Mouse (Mus musculus) gonadal fat pad, adult 2 months (tissue): ENCODE measurements around the gene Krt20. TPM values are rescaled to one million over a fixed set of nuclear protein-coding genes. Genes with fewer than 3 reads are reported as not detected.
A peak's percentile ranks its signal among the peaks of the same experiment; 100 is the strongest.

Experiments used
- DNase-seq: peaks from one replicate; pipeline ENCODE4 v3.0.0-alpha.2; 2012; ENCODE audit warnings: low read depth
- polyA plus RNA-seq: library from polyadenylated mRNA; depleted of rRNA; stranded (reverse); fragments of >200 nt; gene quantifications from 2 replicates; pipeline ENCODE4 v1.2.3, GENCODE M21; 2012; rRNA removed

Gene Krt20
- polyA plus RNA-seq, 1 experiment = 0.30 TPM

GRCm38 (mm10) chr11:99413247-99413646 is 24.7 kb downstream of the Krt20 start:
- no peak for DNase-seq

GRCm38 (mm10) chr11:99406186-99406585 is 31.8 kb downstream of the Krt20 start:
- no peak for DNase-seq

- no peak for DNase-seq
Observed at GRCm38 (mm10) chr11:99399956-99400549, 37.9 kb downstream of the Krt20 start.

GRCm38 (mm10) chr11:99398832-99399231 is 39.1 kb downstream of the Krt20 start:
- no peak for DNase-seq

GRCm38 (mm10) chr11:99398084-99398483 is 39.9 kb downstream of the Krt20 start:
- DNase-seq = no peak

- no peak for DNase-seq
Observed at GRCm38 (mm10) chr11:99396661-99397060, 41.3 kb downstream of the Krt20 start.

- DNase-seq = no peak
Observed at GRCm38 (mm10) chr11:99396034-99396433, 41.9 kb downstream of the Krt20 start.

GRCm38 (mm10) chr11:99392492-99392891 is 45.5 kb downstream of the Krt20 start:
- no peak for DNase-seq

GRCm38 (mm10) chr11:99391375-99391774 is 46.6 kb downstream of the Krt20 start:
- DNase-seq = no peak

- DNase-seq = peak; percentile 31
Observed at GRCm38 (mm10) chr11:99390866-99391265, 47.1 kb downstream of the Krt20 start.

- no peak for DNase-seq
Observed at GRCm38 (mm10) chr11:99389264-99389663, 48.7 kb downstream of the Krt20 start, which contains the start of gene Krt10. Gene Krt10, minus strand, starts transcription at chr11:99389364.

- DNase-seq = no peak
Observed at GRCm38 (mm10) chr11:99388661-99389060, 49.3 kb downstream of the Krt20 start.

- no peak for DNase-seq
Observed at GRCm38 (mm10) chr11:99385813-99386721, 51.9 kb downstream of the Krt20 start.

GRCm38 (mm10) chr11:99379568-99379967 is 58.4 kb downstream of the Krt20 start:
- no peak for DNase-seq

Other genes starting within 250 kb of the Krt20 start
- 19.0 and 19.3 TPM in 2 replicates for gene Smarce1, start 207.1 kb downstream of the Krt20 start, polyA plus RNA-seq
- gene Krt222, start 194.1 kb downstream of the Krt20 start, polyA plus RNA-seq = 0.25 and 0.68 TPM in 2 replicates
- not detected in 2 replicates for gene Krt24, start 152.9 kb downstream of the Krt20 start, polyA plus RNA-seq
- gene Krt25, start 115.2 kb downstream of the Krt20 start, polyA plus RNA-seq = not detected in 2 replicates
- gene Krt26, start 100.2 kb downstream of the Krt20 start, polyA plus RNA-seq = not detected in 2 replicates
- gene Krt27, start 87.0 kb downstream of the Krt20 start, polyA plus RNA-seq = not detected in 2 replicates
- gene Krt28, start 63.2 kb downstream of the Krt20 start, polyA plus RNA-seq = not detected in 2 replicates
- 0.93 and 1.2 TPM in 2 replicates for gene Krt10, start 48.8 kb downstream of the Krt20 start, polyA plus RNA-seq
- not detected in 2 replicates for gene Krt12, start 15.9 kb downstream of the Krt20 start, polyA plus RNA-seq
- gene Krt23, start 55.0 kb upstream of the Krt20 start, polyA plus RNA-seq = 20.2 and 32.9 TPM in 2 replicates
- not detected in 2 replicates for gene Krt39, start 83.2 kb upstream of the Krt20 start, polyA plus RNA-seq
- gene Krt40, start 105.0 kb upstream of the Krt20 start, polyA plus RNA-seq = not detected in 2 replicates
- 0.66 and 1.0 TPM in 2 replicates for gene Krtap3-3, start 112.7 kb upstream of the Krt20 start, polyA plus RNA-seq
- not detected in 2 replicates for gene Krtap3-2, start 118.7 kb upstream of the Krt20 start, polyA plus RNA-seq
- gene Gm11939, start 121.3 kb upstream of the Krt20 start, polyA plus RNA-seq = not detected in 2 replicates
- gene Krtap3-1, start 128.5 kb upstream of the Krt20 start, polyA plus RNA-seq = not detected in 2 replicates
- not detected in 2 replicates for gene Krtap1-5, start 142.9 kb upstream of the Krt20 start, polyA plus RNA-seq
- not detected in 2 replicates for gene Krtap1-4, start 145.5 kb upstream of the Krt20 start, polyA plus RNA-seq
- not detected in 2 replicates for gene Krtap1-3, start 153.2 kb upstream of the Krt20 start, polyA plus RNA-seq
- gene Krtap9-3, start 160.0 kb upstream of the Krt20 start, polyA plus RNA-seq = not detected in 2 replicates
- not detected in 2 replicates for gene Gm11938, start 165.2 kb upstream of the Krt20 start, polyA plus RNA-seq
- gene Gm11937, start 172.0 kb upstream of the Krt20 start, polyA plus RNA-seq = not detected in 2 replicates
- not detected in 2 replicates for gene Krtap2-4, start 176.7 kb upstream of the Krt20 start, polyA plus RNA-seq
- not detected in 2 replicates for gene Gm11562, start 182.3 kb upstream of the Krt20 start, polyA plus RNA-seq
- not detected in 2 replicates for gene Krtap4-1, start 190.1 kb upstream of the Krt20 start, polyA plus RNA-seq
- not detected in 2 replicates for gene Krtap4-2, start 196.9 kb upstream of the Krt20 start, polyA plus RNA-seq
- gene Krtap4-7, start 205.9 kb upstream of the Krt20 start, polyA plus RNA-seq = not detected in 2 replicates
- gene Gm11555, start 212.1 kb upstream of the Krt20 start, polyA plus RNA-seq = not detected in 2 replicates
- gene Gm11563, start 220.8 kb upstream of the Krt20 start, polyA plus RNA-seq = not detected in 2 replicates
- not detected in 2 replicates for gene Krtap4-6, start 227.8 kb upstream of the Krt20 start, polyA plus RNA-seq